Mouse (Mus musculus) myocyte (in vitro differentiated cells): ENCODE measurements around the gene Tmem165. TPM values are rescaled to one million over a fixed set of nuclear protein-coding genes. Genes with fewer than 3 reads are reported as not detected.

Source experiments
- H3K27me3 ChIP-seq: one replicate; pipeline ENCODE4 v1.6.1; 2011; ENCODE audit not compliant: control insufficient read depth, insufficient read depth, insufficient read length
- H3K36me3 ChIP-seq: one replicate; pipeline ENCODE4 v1.6.1; 2011; ENCODE audit not compliant: control insufficient read depth, insufficient read depth
- H3K4me2 ChIP-seq: one replicate; pipeline ENCODE4 v1.6.1; 2011; ENCODE audit warnings: low read depth, control low read depth
- H3K4me3 ChIP-seq: one replicate; pipeline ENCODE4 v1.5.1; 2011; ENCODE audit warnings: mild to moderate bottlenecking, control low read depth, moderate library complexity
- H3K79me2 ChIP-seq: one replicate; pipeline ENCODE4 v1.6.1; 2011; ENCODE audit not compliant: control insufficient read depth, insufficient read depth
- H3ac ChIP-seq: one replicate; pipeline ENCODE4 v1.6.1; 2011; ENCODE audit not compliant: control insufficient read depth, insufficient read length
- CEBPB ChIP-seq: IDR thresholded peaks from 2 replicates; pipeline ENCODE4 v1.6.1; 2011; ENCODE audit warnings: mild to moderate bottlenecking, moderate library complexity; ENCODE audit not compliant: poor library complexity, insufficient read depth, severe bottlenecking
- E2F4 ChIP-seq: IDR thresholded peaks from one replicate; pipeline ENCODE4 v1.6.1; 2011; ENCODE audit warnings: mild to moderate bottlenecking, control low read depth, moderate library complexity; ENCODE audit not compliant: insufficient read depth
- MAX ChIP-seq: IDR thresholded peaks from one replicate; pipeline ENCODE4 v1.6.1; 2011; ENCODE audit warnings: low read depth, mild to moderate bottlenecking, control low read depth
- MYOD1 ChIP-seq, 3 experiments: IDR thresholded peaks; one replicate each; pipeline ENCODE4 v1.6.1; 2011; ENCODE audit warnings: control low read depth in 2 of 3, low read depth in 2 of 3, mild to moderate bottlenecking in 2 of 3, moderate library complexity in 1 of 3; ENCODE audit not compliant: insufficient read length in 2 of 3, control insufficient read depth in 1 of 3
- MYOG ChIP-seq, 3 experiments: IDR thresholded peaks; one replicate each; pipeline ENCODE4 v1.6.1; 2011; ENCODE audit warnings: control low read depth in 2 of 3, low read depth in 2 of 3, mild to moderate bottlenecking in 2 of 3; ENCODE audit not compliant: insufficient read length in 2 of 3, control insufficient read depth in 1 of 3, insufficient read depth in 1 of 3
- POLR2A ChIP-seq: IDR thresholded peaks from one replicate; pipeline ENCODE4 v1.6.1; 2011; ENCODE audit warnings: low read depth, mild to moderate bottlenecking, control low read depth, moderate library complexity; ENCODE audit not compliant: insufficient read length
- POLR2AphosphoS2 ChIP-seq: IDR thresholded peaks from one replicate; pipeline ENCODE4 v1.6.1; 2011; ENCODE audit warnings: low read depth, control low read depth; ENCODE audit not compliant: insufficient read length
- REST ChIP-seq: IDR thresholded peaks from one replicate; pipeline ENCODE4 v1.6.1; 2011; ENCODE audit warnings: mild to moderate bottlenecking, control low read depth, moderate library complexity; ENCODE audit not compliant: insufficient read depth, insufficient read length
- SRF ChIP-seq: IDR thresholded peaks from one replicate; pipeline ENCODE4 v1.6.1; 2011; ENCODE audit warnings: low read depth; ENCODE audit not compliant: control insufficient read depth, insufficient read length
- TCF12 ChIP-seq: IDR thresholded peaks from one replicate; pipeline ENCODE4 v1.6.1; 2011; ENCODE audit warnings: mild to moderate bottlenecking, control low read depth; ENCODE audit not compliant: poor library complexity, insufficient read depth, severe bottlenecking
- TCF3 ChIP-seq: IDR thresholded peaks from one replicate; pipeline ENCODE4 v1.6.1; 2011; ENCODE audit warnings: low read depth, control low read depth; ENCODE audit not compliant: insufficient read length
- USF1 ChIP-seq: IDR thresholded peaks from one replicate; pipeline ENCODE4 v1.6.1; 2011; ENCODE audit warnings: low read depth, mild to moderate bottlenecking, control low read depth, moderate library complexity
- polyA plus RNA-seq: library from polyadenylated mRNA; unstranded; fragments of >200 nt; fragmentation: generic; extraction: Trizol; gene quantifications from one replicate; pipeline ENCODE4 v1.2.1, GENCODE M21; 2012; ENCODE audit warnings: missing spikeins

Tmem165 gene
- polyA plus RNA-seq, 1 experiment, result 28.1 TPM

GRCm38 (mm10) chr5:76170522-76170921 is 13.2 kb upstream of the Tmem165 start:
- Histone ChIP-seq H3K4me2 (no peak overlapping the region), H3K27me3 (no peaks in the 10 kb centered on the region), H3K36me3 (no peaks in the 10 kb centered on the region), H3K79me2 (no peaks in the 10 kb centered on the region), H3K4me3 (no peak overlapping the region), H3ac (no peak overlapping the region)
- TF ChIP-seq POLR2AphosphoS2, result no peak
- TF ChIP-seq E2F4, result no peak
- TF ChIP-seq CEBPB, result no peak
- TF ChIP-seq MYOD1 (IDR thresholded peaks at IDR 0.05; ENCODE audit: control insufficient read depth in 1 of 3, insufficient read length in 2 of 3, low read depth in 2 of 3), result no peak
- TF ChIP-seq MAX, result no peak
- no peak for TF ChIP-seq POLR2A
- no peak for TF ChIP-seq SRF
- no peak for TF ChIP-seq REST
- TF ChIP-seq MYOG (IDR thresholded peaks at IDR 0.05; ENCODE audit: control insufficient read depth in 1 of 3, insufficient read depth in 1 of 3, insufficient read length in 2 of 3, low read depth in 2 of 3), result no peak
- no peak for TF ChIP-seq TCF3

- H3ac ChIP-seq, result no peak overlapping the region
- H3K36me3 ChIP-seq, result no peaks in the 10 kb centered on the region
- TF ChIP-seq POLR2A (no peak), REST (no peak), MYOG (IDR thresholded peaks at IDR 0.05; ENCODE audit: control insufficient read depth in 1 of 3, insufficient read depth in 1 of 3, insufficient read length in 2 of 3, low read depth in 2 of 3) (no peak), TCF3 (no peak), POLR2AphosphoS2 (no peak), TCF12 (no peak), MYOD1 (IDR thresholded peaks at IDR 0.05; ENCODE audit: control insufficient read depth in 1 of 3, insufficient read length in 2 of 3, low read depth in 2 of 3) (no peak), SRF (no peak), E2F4 (no peak), MAX (no peak), USF1 (no peak), CEBPB (no peak)
Measured at GRCm38 (mm10) chr5:76171039-76171438, 12.6 kb upstream of the Tmem165 start.

GRCm38 (mm10) chr5:76175051-76175450 is 8.6 kb upstream of the Tmem165 start:
- no peaks in the 10 kb centered on the region for H3K79me2 ChIP-seq
- no peaks in the 10 kb centered on the region for H3K36me3 ChIP-seq
- no peak overlapping the region for H3ac ChIP-seq

More at GRCm38 (mm10) chr5:76171039-76171438, 12.6 kb upstream of the Tmem165 start:
- Histone ChIP-seq H3K4me2 (no peak overlapping the region), H3K27me3 (no peaks in the 10 kb centered on the region), H3K4me3 (no peak overlapping the region), H3K79me2 (no peaks in the 10 kb centered on the region)

GRCm38 (mm10) chr5:76176411-76176810 is 7.3 kb upstream of the Tmem165 start:
- Histone ChIP-seq H3K27me3 (no peaks in the 10 kb centered on the region), H3K4me2 (no peak overlapping the region), H3K79me2 (no peaks in the 10 kb centered on the region), H3ac (no peak overlapping the region), H3K4me3 (no peak overlapping the region), H3K36me3 (no peaks in the 10 kb centered on the region)
- TF ChIP-seq REST (no peak), E2F4 (no peak), TCF12 (no peak), TCF3 (no peak), MYOG (IDR thresholded peaks at IDR 0.05; ENCODE audit: control insufficient read depth in 1 of 3, insufficient read depth in 1 of 3, insufficient read length in 2 of 3, low read depth in 2 of 3) (no peak), USF1 (no peak), MYOD1 (IDR thresholded peaks at IDR 0.05; ENCODE audit: control insufficient read depth in 1 of 3, insufficient read length in 2 of 3, low read depth in 2 of 3) (no peak), CEBPB (no peak), POLR2AphosphoS2 (no peak), SRF (no peak), MAX (no peak)

More at GRCm38 (mm10) chr5:76175051-76175450, 8.6 kb upstream of the Tmem165 start:
- TF ChIP-seq E2F4, result no peak
- TF ChIP-seq REST, result no peak
- TF ChIP-seq SRF, result no peak
- no peak for TF ChIP-seq MYOG (IDR thresholded peaks at IDR 0.05; ENCODE audit: control insufficient read depth in 1 of 3, insufficient read depth in 1 of 3, insufficient read length in 2 of 3, low read depth in 2 of 3)
- no peaks in the 10 kb centered on the region for H3K27me3 ChIP-seq
- no peak overlapping the region for H3K4me2 ChIP-seq
- no peak overlapping the region for H3K4me3 ChIP-seq

- Histone ChIP-seq H3K79me2 (no peaks in the 10 kb centered on the region), H3ac (no peak overlapping the region), H3K36me3 (no peaks in the 10 kb centered on the region), H3K27me3 (no peaks in the 10 kb centered on the region), H3K4me3 (no peak overlapping the region), H3K4me2 (no peak overlapping the region)
- TF ChIP-seq TCF12 (no peak), POLR2A (no peak), MYOG (IDR thresholded peaks at IDR 0.05; ENCODE audit: control insufficient read depth in 1 of 3, insufficient read depth in 1 of 3, insufficient read length in 2 of 3, low read depth in 2 of 3) (no peak), USF1 (no peak), CEBPB (no peak), TCF3 (no peak), MAX (no peak), POLR2AphosphoS2 (no peak), E2F4 (no peak), REST (no peak)
Measured at GRCm38 (mm10) chr5:76176841-76177240, 6.8 kb upstream of the Tmem165 start.
